Mouse (Mus musculus): ENCODE data around the gene Gm7694.

Gm7694 gene

GRCm38 (mm10) chr1:170292239-170292951 lies 13.7 kb downstream of the Gm7694 start:
- no peak for DNase-seq (ENCODE audit: extremely low read depth, low read depth, low spot score)

- DNase-seq (ENCODE audit: extremely low read depth, low read depth, low spot score) = no peak
Observed at GRCm38 (mm10) chr1:170282415-170283129, 23.6 kb downstream of the Gm7694 start.

- no peak for DNase-seq (ENCODE audit: extremely low read depth, low read depth, low spot score)
Observed at GRCm38 (mm10) chr1:170277016-170277415, 29.1 kb downstream of the Gm7694 start, which contains the start of gene Sh2d1b1. Sh2d1b1 (plus strand) TSS chr1:170277320.

- no peak for DNase-seq (ENCODE audit: extremely low read depth, low read depth, low spot score)
Observed at GRCm38 (mm10) chr1:170273252-170273651, 32.9 kb downstream of the Gm7694 start.

GRCm38 (mm10) chr1:170270696-170271095 lies 35.4 kb downstream of the Gm7694 start:
- no peak for DNase-seq (ENCODE audit: extremely low read depth, low read depth, low spot score)

- DNase-seq (ENCODE audit: extremely low read depth, low read depth, low spot score) = no peak
Observed at GRCm38 (mm10) chr1:170270281-170270680, 35.9 kb downstream of the Gm7694 start.

- peak; percentile 4 for DNase-seq (ENCODE audit: extremely low read depth, low read depth, low spot score)
Observed at GRCm38 (mm10) chr1:170255560-170255910, 50.6 kb downstream of the Gm7694 start.

GRCm38 (mm10) chr1:170254893-170255559 lies 51.1 kb downstream of the Gm7694 start:
- DNase-seq (ENCODE audit: extremely low read depth, low read depth, low spot score) = no peak
